Mouse (Mus musculus) olfactory bulb, adult 2 months (tissue): ENCODE data around the gene Sema5a. TPM values are rescaled to one million over a fixed set of nuclear protein-coding genes. Genes with fewer than 3 reads are reported as not detected.

Experiments used
- H3K27ac ChIP-seq: fragments of 200-500 bp; 2 replicates; pipeline ENCODE4 v1.5.1; 2012; ENCODE audit warnings: low read depth, low read length; ENCODE audit not compliant: insufficient read depth
- H3K4me1 ChIP-seq: fragments of 200-500 bp; 2 replicates; pipeline ENCODE4 v1.6.1; 2012; ENCODE audit warnings: low read length; ENCODE audit not compliant: control insufficient read depth, insufficient read depth
- H3K4me3 ChIP-seq: fragments of 200-500 bp; 2 replicates; pipeline ENCODE4 v1.5.1; 2012; ENCODE audit warnings: mild to moderate bottlenecking, low read depth, low read length, moderate library complexity; ENCODE audit not compliant: insufficient read depth
- CTCF ChIP-seq: fragments of 200-500 bp; IDR thresholded peaks from 2 replicates; pipeline ENCODE4 v1.5.1; 2012; ENCODE audit warnings: low read depth, mild to moderate bottlenecking, low read length, moderate library complexity; ENCODE audit not compliant: insufficient read depth
- POLR2A ChIP-seq: fragments of 200-500 bp; IDR thresholded peaks from 2 replicates; pipeline ENCODE4 v1.6.1; 2012; ENCODE audit warnings: mild to moderate bottlenecking, low read depth, low read length, moderate library complexity; ENCODE audit not compliant: insufficient read depth
- WGBS: fragments of 180-500 bp; shearing (Covaris S2); methylation state at CpG from one replicate; pipeline ENCODE4 v1.1.7; 2018; 5-methylcytosine and 5-hydroxymethylcytosine counted together
- polyA plus RNA-seq: library from polyadenylated mRNA; stranded (reverse); fragments of >200 nt; gene quantifications from 2 replicates; pipeline ENCODE4 v1.2.4, GENCODE M21; 2012; ENCODE audit warnings: low replicate concordance; ENCODE audit not compliant: missing spikeins, insufficient read depth, insufficient read length

Sema5a gene
- polyA plus RNA-seq, 1 experiment: not detected

DNA sequence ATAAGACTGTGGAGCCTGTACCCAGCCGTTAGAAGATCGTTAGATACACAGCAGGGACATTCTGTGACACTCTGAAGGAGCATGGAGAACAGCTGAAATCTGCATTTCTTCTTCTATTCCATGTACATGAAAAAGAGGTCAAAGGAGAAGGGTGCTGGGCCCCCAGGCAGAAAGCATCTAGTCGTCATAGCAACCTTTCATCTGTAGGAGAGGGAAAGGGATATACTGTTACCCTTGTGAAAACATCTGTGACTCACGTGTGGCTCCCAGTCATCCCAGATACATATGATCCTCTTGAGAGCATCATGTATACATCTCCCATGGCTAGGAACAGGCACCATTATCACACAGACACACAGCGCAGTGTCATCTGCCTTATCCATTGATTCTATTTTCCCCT lies 16.3 kb downstream of the Sema5a start:
- Histone ChIP-seq H3K4me3 (no peak overlapping the region), H3K27ac (no peak overlapping the region), H3K4me1 (peaks cover 12% of the 10 kb centered on the region)
- WGBS: 70% methylated on average over 5 of the region's 5 CpGs
- no peak for TF ChIP-seq POLR2A
- TF ChIP-seq CTCF: no peak

DNA sequence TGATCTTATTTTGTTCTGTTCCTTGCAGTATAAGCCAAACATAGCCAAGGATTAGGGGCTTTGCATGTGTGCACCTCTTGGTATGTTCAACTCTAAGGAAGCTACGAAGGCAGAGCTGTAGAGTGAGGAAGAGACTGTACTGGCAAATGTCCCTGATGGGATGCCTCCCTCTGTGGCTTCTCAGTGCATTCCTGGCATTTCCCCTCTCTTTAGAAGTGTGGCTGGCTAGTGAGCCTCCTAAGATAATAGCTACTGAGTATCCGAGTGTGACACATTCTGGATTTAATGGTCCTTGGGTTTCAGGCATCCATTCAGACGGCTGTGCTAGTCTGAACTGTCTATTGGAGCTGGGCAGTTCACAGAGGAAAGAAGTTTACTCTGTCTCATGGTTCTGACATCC lies 19.0 kb downstream of the Sema5a start:
- peaks cover 9% of the 10 kb centered on the region; the same call in 1 of the 2 replicates for H3K4me1 ChIP-seq
- no peak overlapping the region for H3K27ac ChIP-seq
- WGBS: 79% methylated on average over 3 of the region's 3 CpGs
- TF ChIP-seq POLR2A (no peak), CTCF (no peak)
- no peak overlapping the region for H3K4me3 ChIP-seq

DNA sequence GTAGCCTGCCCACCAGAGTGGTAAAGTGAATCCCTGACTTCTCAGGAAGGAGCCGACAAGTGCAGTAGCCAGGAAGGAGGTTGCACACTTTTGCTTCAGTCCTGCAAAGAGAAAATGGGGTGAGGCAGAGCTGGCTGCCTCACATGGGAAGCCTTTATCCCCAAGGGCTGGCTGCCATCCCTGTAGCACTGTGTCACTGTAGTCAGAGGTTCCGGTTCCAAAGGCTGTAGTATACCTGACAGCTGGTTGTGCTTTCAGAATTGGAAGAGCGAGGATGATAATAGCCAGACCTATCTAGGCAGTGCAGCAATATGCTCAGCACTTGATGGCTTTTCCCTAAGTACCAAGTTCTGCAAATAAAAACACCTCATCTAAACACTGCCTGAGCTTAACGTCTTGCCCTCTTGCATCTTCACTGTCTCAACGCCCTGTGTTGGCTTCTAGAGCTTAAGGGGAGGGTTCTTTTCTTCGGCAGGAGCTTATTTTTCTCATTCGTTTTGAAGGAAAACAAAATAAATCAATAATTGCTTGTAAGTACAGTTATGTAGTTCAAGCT lies 20.3 kb downstream of the Sema5a start:
- TF ChIP-seq POLR2A: no peak
- TF ChIP-seq CTCF: no peak
- Histone ChIP-seq H3K4me3 (no peak overlapping the region), H3K4me1 (peaks cover 9% of the 10 kb centered on the region; the same call in 1 of the 2 replicates), H3K27ac (no peak overlapping the region)
- 63% methylated on average over 7 of the region's 7 CpGs for WGBS

DNA sequence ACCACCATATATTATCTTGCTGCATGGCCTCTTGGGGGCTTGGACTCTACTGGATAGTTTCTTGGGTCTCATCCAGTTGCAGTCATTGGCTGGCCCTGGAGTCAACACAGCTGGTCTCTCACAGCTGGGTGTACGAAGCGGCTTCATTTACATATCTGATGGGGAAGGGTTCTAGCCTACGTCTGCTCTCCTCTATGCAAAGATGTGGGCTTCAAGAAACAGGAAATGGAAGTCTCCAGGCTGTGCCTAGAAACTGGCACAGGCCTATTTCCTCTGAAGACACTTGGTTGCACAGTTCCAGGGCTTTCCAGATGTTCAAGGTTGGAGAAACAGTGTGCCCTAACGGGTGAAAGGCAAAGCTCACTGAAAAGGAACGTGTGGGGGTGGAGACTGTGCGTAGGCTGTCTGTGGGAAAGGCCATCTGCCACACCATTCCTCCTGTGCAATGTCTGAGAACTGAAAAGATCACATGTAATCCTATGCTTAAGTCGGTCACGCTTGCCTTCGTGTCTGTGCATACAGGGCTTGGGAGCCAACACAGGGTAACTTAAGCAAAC lies 20.8 kb downstream of the Sema5a start:
- H3K4me3 ChIP-seq: no peak overlapping the region
- no peak overlapping the region for H3K27ac ChIP-seq
- no peak for TF ChIP-seq POLR2A
- no peak for TF ChIP-seq CTCF
- H3K4me1 ChIP-seq: peaks cover 9% of the 10 kb centered on the region; the same call in 1 of the 2 replicates
- WGBS: 68% methylated on average over 9 of the region's 9 CpGs

DNA sequence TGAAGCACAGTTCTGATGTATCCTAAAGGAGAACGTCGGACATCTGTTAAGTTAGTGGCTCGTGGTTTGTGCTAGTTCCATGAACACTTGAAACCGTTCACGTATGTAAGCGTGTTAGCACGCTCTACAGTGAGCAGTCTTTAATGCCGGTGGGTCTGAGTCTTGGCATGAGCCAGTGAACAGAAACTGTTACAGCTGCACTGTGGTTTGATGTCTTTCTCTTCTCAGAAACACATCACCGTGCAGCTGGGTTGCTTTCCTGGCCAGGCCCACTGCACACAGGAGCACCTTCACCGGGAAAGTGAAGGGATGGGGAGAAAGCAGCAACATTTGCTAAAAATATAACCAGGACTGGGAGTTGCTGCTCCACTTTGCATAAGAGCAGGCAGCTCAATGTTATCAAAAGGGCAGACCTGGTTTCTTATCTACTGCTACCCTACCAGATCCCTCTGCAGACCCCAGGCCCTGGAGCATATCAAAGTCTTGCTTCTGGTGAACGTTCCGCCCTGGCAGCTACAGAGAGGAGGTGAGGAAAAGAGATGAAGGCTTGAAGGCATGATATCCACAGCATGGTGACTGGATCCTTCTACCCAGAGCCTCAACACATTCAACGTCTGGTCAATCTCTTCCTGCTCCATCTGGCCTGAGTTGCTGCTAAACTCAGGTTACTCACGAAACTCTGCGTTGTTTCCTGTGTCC lies 21.7 kb downstream of the Sema5a start:
- no peak overlapping the region for H3K27ac ChIP-seq
- H3K4me1 ChIP-seq: peaks cover 9% of the 10 kb centered on the region; the same call in 1 of the 2 replicates
- 83% methylated on average over 15 of the region's 15 CpGs for WGBS
- TF ChIP-seq POLR2A (no peak), CTCF (no peak)
- H3K4me3 ChIP-seq: no peak overlapping the region

DNA sequence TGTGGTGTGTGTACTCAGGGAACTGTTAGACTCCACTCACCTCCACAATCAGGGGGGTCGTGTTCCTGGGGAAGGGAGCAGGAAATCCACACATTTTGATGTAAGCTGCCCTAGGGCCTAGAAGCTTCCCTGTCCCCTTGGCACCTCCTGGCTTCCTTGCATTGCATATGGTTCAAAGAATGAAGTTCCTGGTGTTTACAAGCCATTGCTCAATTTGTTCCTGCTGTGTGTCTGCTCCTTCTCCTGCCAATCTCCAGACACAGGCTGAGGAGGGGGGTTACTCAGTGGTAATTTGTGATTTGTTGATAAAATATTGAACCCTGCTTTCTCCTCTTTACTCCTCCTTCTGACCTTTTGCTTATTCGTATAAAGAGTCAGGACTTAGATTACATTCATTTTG lies 25.5 kb downstream of the Sema5a start:
- H3K27ac ChIP-seq: no peak overlapping the region
- peaks cover 9% of the 10 kb centered on the region; the same call in 1 of the 2 replicates for H3K4me1 ChIP-seq
- WGBS: 69% methylated on average over 2 of the region's 2 CpGs
- no peak overlapping the region for H3K4me3 ChIP-seq
- TF ChIP-seq CTCF (no peak), POLR2A (no peak)

DNA sequence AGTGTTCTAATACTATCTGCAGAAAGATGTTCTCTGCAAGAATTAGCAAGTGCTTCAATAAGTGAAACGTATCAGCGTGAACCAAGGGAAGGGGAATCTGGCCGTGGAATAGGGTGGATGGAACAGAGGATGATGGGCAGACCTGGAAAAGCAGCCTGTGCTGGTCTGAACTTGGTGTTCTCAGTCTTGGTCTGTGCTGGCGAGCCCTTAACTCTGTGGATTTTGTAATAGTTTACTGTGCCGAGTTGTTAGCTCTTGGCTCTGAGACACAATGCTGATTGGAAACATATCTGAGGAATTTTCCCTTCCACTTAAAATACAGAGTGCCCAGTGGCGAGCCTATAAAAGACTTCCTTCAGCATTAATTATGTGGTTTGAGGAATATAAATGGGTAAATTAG lies 29.3 kb downstream of the Sema5a start:
- no peak overlapping the region for H3K4me3 ChIP-seq
- TF ChIP-seq POLR2A: no peak
- TF ChIP-seq CTCF: no peak
- WGBS: 73% methylated on average over 6 of the region's 6 CpGs
- H3K27ac ChIP-seq: no peak overlapping the region
- H3K4me1 ChIP-seq: no peaks in the 10 kb centered on the region; the same call in 1 of the 2 replicates

DNA sequence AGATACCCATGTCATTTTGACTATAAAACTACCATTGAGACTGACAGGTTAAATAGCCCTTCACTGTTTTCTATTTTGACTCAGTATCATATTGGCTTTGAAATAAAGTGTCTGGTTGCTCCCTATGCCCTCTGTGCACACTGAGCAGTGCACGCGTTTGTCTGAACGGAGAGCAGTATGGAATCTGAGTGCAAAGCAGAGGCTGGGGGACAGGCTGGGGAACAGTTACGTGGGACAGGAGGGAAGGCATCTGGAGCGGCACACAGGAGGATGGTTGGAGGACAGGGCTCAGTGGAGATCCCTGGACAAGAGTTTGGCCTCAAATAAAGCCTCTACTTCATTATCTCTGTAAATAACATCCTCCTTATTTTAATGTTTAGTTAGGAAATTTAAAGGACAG lies 30.4 kb downstream of the Sema5a start:
- no peak for TF ChIP-seq POLR2A
- TF ChIP-seq CTCF: no peak
- Histone ChIP-seq H3K27ac (no peak overlapping the region), H3K4me3 (no peak overlapping the region), H3K4me1 (no peaks in the 10 kb centered on the region; the same call in 1 of the 2 replicates)
- 97% methylated on average over 5 of the region's 5 CpGs for WGBS

DNA sequence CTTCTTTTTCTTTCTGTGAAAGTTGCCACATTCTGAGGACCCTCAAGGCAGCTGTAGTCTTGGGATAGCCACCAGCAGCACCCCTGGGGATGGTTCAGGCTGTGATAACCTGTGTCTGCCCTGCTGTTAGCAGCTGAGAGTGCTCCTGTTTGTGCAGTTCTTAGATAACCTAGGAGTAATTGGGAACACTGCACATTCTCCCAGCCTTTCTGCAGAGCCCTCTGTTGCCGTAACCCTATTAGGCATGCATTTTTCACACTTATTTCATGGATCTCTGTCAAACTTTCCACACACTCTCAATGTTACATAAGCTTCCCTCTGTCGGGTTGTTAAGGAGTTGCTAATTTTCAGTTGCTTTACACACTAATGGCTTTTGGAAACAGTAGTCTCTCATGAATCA lies 34.0 kb downstream of the Sema5a start:
- H3K4me1 ChIP-seq: no peaks in the 10 kb centered on the region; the same call in 1 of the 2 replicates
- WGBS: 48% methylated on average over 2 of the region's 2 CpGs
- H3K27ac ChIP-seq: no peak overlapping the region
- H3K4me3 ChIP-seq: no peak overlapping the region
- TF ChIP-seq POLR2A (no peak), CTCF (no peak)
